Mouse (Mus musculus) thymus, postnatal 25 days (tissue): ENCODE measurements around the gene 2310022A10Rik.

ENCODE experiments used
- DNase-seq: peaks from one replicate; pipeline ENCODE4 v3.0.0; 2022

The 2310022A10Rik gene

GRCm38 (mm10) chr7:27541922-27542321, 11.1 kb upstream of the 2310022A10Rik start:
- no peak for DNase-seq

- peak; percentile 96 for DNase-seq
Measured at GRCm38 (mm10) chr7:27542392-27543033, 10.5 kb upstream of the 2310022A10Rik start.

DNA sequence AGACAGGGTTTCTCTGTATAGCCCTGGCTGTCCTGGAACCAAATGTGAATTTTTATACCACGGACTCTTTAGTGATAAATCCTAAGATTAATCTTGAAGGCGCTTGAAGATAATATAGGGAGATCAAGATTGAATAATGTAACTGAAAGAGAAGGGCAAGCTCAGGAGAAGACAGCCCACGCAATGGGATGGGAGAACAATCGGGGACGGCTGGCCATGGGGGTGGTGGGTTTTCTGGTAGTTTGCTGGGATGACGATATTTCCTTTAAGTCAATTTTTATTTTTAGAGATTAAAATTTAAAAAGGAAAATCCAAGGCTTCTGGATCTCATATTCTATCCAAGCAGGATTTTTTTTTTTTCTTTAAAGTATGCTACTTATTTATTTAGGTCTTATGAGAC, 10.0 kb upstream of the 2310022A10Rik start:
- no peak for DNase-seq

DNA sequence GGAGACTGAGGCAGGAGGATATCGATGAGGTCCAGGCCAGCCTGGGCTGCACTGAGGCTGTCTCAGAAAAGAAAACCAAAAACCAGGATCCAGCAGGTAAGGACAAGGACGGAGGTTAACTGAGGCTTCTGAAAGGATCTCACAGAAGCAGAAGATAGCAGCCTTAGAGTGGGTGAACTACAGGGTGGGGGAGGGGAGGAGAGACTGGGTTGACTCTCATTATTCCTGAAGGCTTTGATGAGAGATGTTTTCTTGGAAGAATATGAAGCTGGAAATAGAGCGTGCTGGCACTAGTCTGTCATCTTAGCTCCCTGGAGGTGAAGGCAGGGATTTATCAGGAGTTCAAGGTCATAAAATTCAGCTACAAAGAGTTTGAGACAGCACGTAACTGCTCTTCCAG, 9.2 kb upstream of the 2310022A10Rik start:
- DNase-seq, result no peak

GRCm38 (mm10) chr7:27544675-27545370, 8.2 kb upstream of the 2310022A10Rik start:
- DNase-seq, result peak; percentile 80

- DNase-seq, result no peak
Measured at GRCm38 (mm10) chr7:27549597-27549996, 3.4 kb upstream of the 2310022A10Rik start.

DNA sequence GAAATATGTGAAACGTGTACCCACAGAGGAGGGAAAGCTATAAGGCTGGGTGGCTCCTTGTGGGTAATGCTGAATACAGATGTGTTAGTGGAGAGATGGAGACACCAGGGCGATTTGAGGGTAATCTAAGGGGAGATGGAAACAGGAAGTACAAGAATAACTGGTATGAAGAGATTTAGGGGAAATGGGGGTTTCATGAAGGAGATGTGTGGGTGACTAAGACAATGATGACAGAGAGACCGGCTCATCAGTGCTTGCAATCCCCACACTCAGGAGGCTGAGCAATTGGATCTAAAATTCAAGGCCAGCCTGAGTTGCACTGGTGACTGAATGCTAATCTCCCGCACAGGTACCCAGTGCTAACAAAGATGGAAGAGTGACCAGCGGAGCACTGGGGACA, 963 bp upstream of the 2310022A10Rik start:
- no peak for DNase-seq

GRCm38 (mm10) chr7:27560291-27560887, 7.4 kb downstream of the 2310022A10Rik start:
- DNase-seq, result no peak

DNA sequence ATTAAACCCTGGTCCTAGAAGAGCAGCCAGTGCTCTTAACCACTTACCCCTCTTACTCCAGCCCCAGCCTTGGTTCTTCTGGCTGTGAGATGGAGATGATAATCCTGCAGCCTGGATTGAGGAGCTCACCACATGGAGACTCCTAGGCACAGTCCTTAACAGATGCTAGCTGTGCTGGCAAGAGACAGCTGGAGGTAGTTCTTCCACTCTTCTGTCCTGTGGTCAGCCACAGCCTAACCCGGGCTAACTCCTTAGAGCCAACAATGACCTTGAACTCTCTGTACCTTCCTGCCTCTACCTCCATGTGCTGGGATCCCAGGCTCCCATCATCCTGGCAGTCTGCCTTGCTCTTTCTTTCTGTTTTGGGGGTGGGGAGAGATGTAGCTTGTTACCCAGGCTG, 7.9 kb downstream of the 2310022A10Rik start:
- DNase-seq, result no peak

- DNase-seq, result no peak
Measured at GRCm38 (mm10) chr7:27569580-27570224, 16.7 kb downstream of the 2310022A10Rik start.

DNA sequence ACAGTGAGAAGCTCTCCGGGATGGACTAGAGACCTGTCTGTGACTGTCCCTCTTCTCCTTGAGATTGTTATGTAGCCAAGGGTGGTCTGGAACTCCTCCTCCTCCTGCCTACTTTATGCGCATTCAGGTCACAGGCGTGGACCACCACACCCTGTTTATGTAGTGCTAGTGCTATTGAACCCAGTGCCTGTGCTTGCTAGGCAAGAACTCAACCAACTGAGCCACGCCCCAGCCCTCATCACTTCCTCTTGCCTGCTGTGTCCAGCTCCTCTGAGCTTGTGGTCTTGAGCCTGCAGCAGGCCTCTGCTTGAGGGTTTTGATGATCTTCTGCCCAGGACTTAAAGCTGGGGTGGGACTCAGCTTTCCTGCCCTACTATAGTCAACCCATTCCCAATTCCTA, 19.1 kb downstream of the 2310022A10Rik start:
- no peak for DNase-seq

DNA sequence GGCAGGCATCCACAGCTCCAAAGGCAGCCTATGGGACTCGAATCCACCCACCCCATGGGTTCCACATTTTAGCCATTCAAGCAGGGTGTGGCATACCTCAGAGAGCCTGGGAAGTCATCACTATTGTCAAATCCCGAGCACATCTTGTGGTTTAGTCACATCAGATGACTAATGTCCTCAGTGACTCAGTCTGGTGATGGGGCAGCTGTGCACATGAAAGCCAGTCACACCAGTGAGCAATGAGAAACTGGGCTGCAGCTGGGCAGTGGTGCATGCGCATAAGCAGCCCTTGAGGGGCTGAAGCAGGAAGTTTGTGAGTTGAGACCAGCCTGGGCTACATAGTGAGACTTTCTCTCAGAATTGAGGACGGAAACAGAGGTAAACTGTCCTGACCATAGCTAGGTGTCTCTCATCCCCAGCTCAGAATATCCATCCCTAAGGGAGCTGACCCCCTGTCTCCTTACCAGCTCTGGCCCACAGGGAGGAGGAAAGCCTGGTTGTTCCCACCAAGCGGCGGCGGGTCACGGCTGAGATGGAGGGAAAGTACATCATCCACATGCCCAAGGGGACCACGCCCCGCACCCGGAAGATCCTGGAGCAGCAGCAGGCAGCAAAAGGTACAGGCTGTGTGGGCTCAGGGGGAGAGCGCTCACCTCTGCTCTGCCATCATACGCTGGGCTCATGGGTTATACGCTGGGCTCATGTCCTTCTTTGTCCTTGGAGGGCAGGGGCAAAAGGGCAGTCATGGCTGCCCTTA, 21.3 kb downstream of the 2310022A10Rik start:
- DNase-seq, result no peak

- peak; percentile 62 for DNase-seq
Measured at GRCm38 (mm10) chr7:27576914-27577313, 23.9 kb downstream of the 2310022A10Rik start.

DNA sequence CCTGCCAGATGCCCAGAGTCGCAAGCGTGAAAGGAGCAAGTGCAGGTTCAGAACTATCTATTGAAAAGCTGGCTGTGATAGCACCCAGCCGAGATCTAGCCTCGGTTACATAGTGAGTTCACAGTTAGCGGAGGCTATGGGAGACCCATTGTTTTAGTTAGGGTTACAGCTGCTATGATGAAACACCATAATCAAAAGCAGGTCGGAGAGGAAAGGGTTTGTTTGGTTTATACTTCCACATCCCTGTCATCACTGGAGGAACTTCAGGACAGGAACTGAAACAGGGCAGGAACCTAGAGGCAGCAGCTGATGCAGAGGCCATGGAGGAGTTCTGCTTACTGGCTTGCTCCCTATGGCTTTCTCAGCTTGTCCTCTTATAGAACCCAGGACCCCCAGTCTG, 24.6 kb downstream of the 2310022A10Rik start:
- no peak for DNase-seq

DNA sequence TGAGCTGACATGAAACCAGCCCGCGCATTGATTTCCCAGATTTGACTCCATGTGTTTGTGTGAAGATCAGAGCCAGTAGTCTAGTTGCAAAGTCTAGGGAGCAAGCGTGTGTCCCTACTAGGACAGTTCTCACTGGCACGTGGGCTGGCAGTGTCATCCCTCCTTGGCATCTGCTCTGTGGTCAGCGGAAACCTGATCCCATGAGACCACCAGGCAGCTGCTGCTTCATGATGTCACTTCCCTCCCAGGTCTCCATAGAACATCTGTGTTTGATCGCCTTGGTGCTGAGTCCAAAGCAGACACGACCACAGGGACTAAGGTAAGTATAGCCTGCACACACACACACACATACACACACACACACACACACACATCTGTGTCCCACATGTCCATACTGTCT, 25.4 kb downstream of the 2310022A10Rik start:
- DNase-seq, result no peak

GRCm38 (mm10) chr7:27580380-27581174, 27.5 kb downstream of the 2310022A10Rik start:
- no peak for DNase-seq

DNA sequence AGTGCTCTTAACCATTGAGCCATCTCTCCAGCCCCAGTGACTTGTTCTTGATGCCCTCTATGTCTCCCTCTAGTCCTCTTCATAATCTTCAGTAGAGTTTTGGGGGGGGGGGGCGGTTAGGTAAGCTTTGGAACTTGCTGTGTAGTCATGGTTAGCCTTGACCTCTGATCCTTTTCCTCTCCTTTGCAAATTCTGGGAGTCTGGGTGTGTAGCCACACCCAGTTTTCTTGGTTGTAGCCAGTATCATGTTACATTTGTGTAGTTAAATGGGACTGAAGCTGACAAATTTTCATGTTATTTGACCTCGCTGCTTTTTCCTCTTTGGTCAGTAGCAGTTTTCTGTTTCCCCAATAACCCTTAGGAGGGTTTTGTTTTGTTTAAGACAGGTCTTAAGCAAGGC, 33.8 kb downstream of the 2310022A10Rik start:
- no peak for DNase-seq

DNA sequence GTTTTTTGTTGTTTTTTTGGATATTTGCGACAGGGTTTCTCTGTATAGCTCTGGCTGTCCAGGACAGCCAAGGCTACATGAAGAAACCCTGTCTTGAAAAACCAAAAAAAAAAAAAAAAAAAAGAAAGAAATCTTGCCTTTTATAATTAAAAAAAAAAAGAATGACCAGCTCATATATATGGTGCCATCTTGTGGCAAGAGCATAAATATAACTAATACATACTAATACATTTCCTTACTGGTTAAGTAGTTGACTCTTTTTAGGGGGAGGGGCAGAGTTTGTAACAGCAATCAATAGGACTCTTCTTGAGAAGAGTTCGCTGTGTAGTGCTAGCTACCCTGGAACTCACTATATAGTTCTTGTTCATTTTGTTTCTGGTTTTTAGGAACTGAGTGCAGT, 34.7 kb downstream of the 2310022A10Rik start:
- DNase-seq, result no peak

GRCm38 (mm10) chr7:27590088-27590487, 37.1 kb downstream of the 2310022A10Rik start:
- DNase-seq, result no peak

DNA sequence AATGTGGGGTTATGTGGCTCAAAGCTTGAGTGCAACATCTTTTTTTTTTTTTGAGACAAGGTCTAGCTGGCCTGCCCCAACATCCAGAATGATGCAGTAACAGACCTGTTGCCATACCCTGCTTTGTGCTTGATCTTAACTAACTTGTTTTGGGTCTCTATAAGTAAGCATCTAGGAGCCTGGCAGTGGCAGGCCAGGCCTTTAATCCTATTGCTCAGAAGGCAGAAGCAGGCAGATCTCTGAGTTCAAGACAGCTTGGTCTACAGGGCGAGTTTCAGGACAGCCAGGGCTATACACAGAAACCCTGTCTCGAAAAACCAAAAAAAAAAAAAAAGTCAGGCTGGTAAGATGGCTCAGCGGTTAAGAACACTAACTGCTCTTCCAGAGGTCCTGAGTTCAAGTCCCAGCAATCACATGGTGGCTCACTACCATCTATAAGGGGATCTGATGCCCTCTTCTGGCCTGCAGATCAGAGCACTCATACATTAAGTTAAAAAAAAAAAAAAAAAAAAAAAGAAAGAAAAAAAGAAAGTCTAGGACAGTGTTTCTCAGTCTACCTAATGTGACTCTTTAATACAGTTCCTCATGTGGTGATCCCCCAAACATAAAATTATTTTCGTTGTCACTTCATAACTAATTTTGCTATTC, 37.7 kb downstream of the 2310022A10Rik start:
- no peak for DNase-seq
